Mouse (Mus musculus) ovary, postnatal 14 days (tissue): ENCODE measurements around the gene Ppt2.
A peak's percentile ranks its signal among the peaks of the same experiment; 100 is the strongest.

ENCODE experiments used
- DNase-seq: peaks from one replicate; pipeline ENCODE4 v3.0.0; 2022; ENCODE audit warnings: low spot score

The Ppt2 gene

GRCm38 (mm10) chr17:34606186-34607039, 21.9 kb downstream of the Ppt2 start:
- no peak for DNase-seq

- peak; percentile 94 for DNase-seq
Measured at GRCm38 (mm10) chr17:34605609-34606008, 22.7 kb downstream of the Ppt2 start.

GRCm38 (mm10) chr17:34604511-34605237, 23.6 kb downstream of the Ppt2 start:
- no peak for DNase-seq

GRCm38 (mm10) chr17:34604061-34604508, 24.2 kb downstream of the Ppt2 start, which contains the start of gene Agpat1:
Agpat1 (plus strand) TSS chr17:34604262.
- peak; percentile 98 for DNase-seq

- DNase-seq = peak; percentile 97
Measured at GRCm38 (mm10) chr17:34603375-34604060, 24.8 kb downstream of the Ppt2 start, which contains the start of gene Rnf5. Rnf5 (minus strand) TSS chr17:34603690.

- no peak for DNase-seq
Measured at GRCm38 (mm10) chr17:34601796-34602195, 26.5 kb downstream of the Ppt2 start.

- no peak for DNase-seq
Measured at GRCm38 (mm10) chr17:34599891-34600290, 28.4 kb downstream of the Ppt2 start.

GRCm38 (mm10) chr17:34597566-34598095, 30.7 kb downstream of the Ppt2 start, which contains the start of gene Ager:
Ager (plus strand) TSS chr17:34597862.
- no peak for DNase-seq

- DNase-seq = no peak
Measured at GRCm38 (mm10) chr17:34596098-34596497, 32.2 kb downstream of the Ppt2 start.

- DNase-seq = no peak
Measured at GRCm38 (mm10) chr17:34593752-34594525, 34.4 kb downstream of the Ppt2 start.

- no peak for DNase-seq
Measured at GRCm38 (mm10) chr17:34592581-34593549, 35.4 kb downstream of the Ppt2 start.

GRCm38 (mm10) chr17:34591994-34592375, 36.3 kb downstream of the Ppt2 start:
- DNase-seq = peak; percentile 82

- no peak for DNase-seq
Measured at GRCm38 (mm10) chr17:34591029-34591993, 37.0 kb downstream of the Ppt2 start, which contains the start of gene Pbx2. Pbx2 (plus strand) TSS chr17:34591266.

GRCm38 (mm10) chr17:34590154-34590987, 37.9 kb downstream of the Ppt2 start:
- no peak for DNase-seq

GRCm38 (mm10) chr17:34589681-34590101, 38.6 kb downstream of the Ppt2 start, which contains the start of gene Gpsm3:
Gpsm3 (plus strand) TSS chr17:34589806.
- peak; percentile 51 for DNase-seq

- DNase-seq = no peak
Measured at GRCm38 (mm10) chr17:34589206-34589605, 39.1 kb downstream of the Ppt2 start.

- no peak for DNase-seq
Measured at GRCm38 (mm10) chr17:34588767-34589166, 39.5 kb downstream of the Ppt2 start.

GRCm38 (mm10) chr17:34587814-34588213, 40.5 kb downstream of the Ppt2 start:
- no peak for DNase-seq
